Mouse (Mus musculus) MEL (cell line): Measurements from ENCODE around the gene Gm11983.

Source experiments
- CTCF ChIP-seq, 3 experiments: IDR thresholded peaks in 2 of 3; conservative IDR thresholded peaks in 1 of 3; 2 replicates each; pipeline ENCODE4 v1.5.1; 2011 to 2012; ENCODE audit warnings: low read length in 3 of 3, low read depth in 2 of 3, mild to moderate bottlenecking in 2 of 3, improper control_type of control experiment in 1 of 3, inconsistent platforms in 1 of 3, mixed read lengths in 1 of 3, moderate library complexity in 1 of 3; ENCODE audit not compliant: control insufficient read depth in 1 of 3, insufficient read depth in 1 of 3, poor library complexity in 1 of 3, severe bottlenecking in 1 of 3
- E2F4 ChIP-seq: IDR thresholded peaks from 2 replicates; pipeline ENCODE4 v1.6.1; 2011; ENCODE audit warnings: low read depth, low read length, improper control_type of control experiment, borderline replicate concordance
- ELF1 ChIP-seq: IDR thresholded peaks from 2 replicates; pipeline ENCODE4 v1.6.1; 2014; ENCODE audit warnings: low read depth, mild to moderate bottlenecking, inconsistent platforms, low read length, improper control_type of control experiment, moderate library complexity
- MAZ ChIP-seq: IDR thresholded peaks from 2 replicates; pipeline ENCODE4 v1.6.1; 2012; ENCODE audit warnings: low read depth, mild to moderate bottlenecking, inconsistent platforms, low read length, improper control_type of control experiment
- POLR2AphosphoS5 ChIP-seq: IDR thresholded peaks from 2 replicates; pipeline ENCODE4 v1.6.1; 2012; ENCODE audit warnings: low read depth, borderline replicate concordance, mild to moderate bottlenecking, inconsistent platforms, low read length, moderate library complexity, mixed read lengths
- UBTF ChIP-seq: IDR thresholded peaks from 2 replicates; pipeline ENCODE4 v1.6.1; 2012; ENCODE audit warnings: low read depth, mild to moderate bottlenecking, inconsistent platforms, low read length, improper control_type of control experiment, moderate library complexity, borderline replicate concordance; ENCODE audit not compliant: insufficient read depth

- TF ChIP-seq UBTF (no peak), CTCF (IDR thresholded peaks at IDR 0.05 in 2 of 3, conservative IDR thresholded peaks at IDR 0.05 in 1 of 3; ENCODE audit: control insufficient read depth in 1 of 3, insufficient read depth in 1 of 3, low read depth in 2 of 3, low read length in 3 of 3, poor library complexity in 1 of 3, severe bottlenecking in 1 of 3) (no peak), MAZ (no peak), POLR2AphosphoS5 (no peak), ELF1 (no peak), E2F4 (no peak)
These were observed at the start of gene Gm11983 for GRCm38 (mm10) chr11:6837554-6837953.
